Mouse (Mus musculus): ENCODE results near the gene Fbxl19.
"Not testable (repeated sequence)": the region's sequence is repeated elsewhere in the genome, so short reads cannot be mapped to it uniquely, and the experiment has no call there.

Gene Fbxl19

DNA sequence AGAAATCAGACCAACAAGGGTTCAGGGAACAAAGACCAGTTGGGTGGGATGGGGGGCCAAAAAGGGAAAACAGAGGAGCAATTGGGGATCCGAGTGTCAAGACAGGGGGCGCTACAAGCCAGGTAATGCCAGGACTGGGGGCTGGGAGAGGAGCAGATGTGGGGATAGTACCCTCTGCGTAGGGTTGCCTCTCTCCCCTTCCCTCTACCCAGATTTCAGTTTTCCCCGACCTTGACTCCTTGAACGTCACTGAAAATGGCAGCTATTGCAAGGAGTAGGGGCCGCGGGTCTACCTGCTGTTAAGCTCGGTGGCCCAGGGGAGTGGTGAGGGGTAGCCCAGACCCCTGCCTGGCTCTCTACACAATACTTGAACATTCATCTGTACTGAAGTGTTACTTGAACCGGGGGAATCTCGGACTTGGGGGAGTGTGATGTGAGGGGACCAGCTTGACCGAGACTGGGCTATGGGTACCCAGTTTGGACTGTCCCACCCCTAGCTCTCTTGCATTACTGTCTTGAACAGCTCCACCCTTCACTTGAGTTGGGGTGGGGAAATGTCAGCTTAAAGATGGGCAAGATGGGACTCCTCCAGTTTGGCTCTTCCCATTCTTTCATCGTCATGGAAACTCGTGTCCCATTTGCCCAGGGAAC is 24.1 kb downstream of the Fbxl19 start:
- no peak for DNase-seq (ENCODE audit: low read depth, low spot score)

DNA sequence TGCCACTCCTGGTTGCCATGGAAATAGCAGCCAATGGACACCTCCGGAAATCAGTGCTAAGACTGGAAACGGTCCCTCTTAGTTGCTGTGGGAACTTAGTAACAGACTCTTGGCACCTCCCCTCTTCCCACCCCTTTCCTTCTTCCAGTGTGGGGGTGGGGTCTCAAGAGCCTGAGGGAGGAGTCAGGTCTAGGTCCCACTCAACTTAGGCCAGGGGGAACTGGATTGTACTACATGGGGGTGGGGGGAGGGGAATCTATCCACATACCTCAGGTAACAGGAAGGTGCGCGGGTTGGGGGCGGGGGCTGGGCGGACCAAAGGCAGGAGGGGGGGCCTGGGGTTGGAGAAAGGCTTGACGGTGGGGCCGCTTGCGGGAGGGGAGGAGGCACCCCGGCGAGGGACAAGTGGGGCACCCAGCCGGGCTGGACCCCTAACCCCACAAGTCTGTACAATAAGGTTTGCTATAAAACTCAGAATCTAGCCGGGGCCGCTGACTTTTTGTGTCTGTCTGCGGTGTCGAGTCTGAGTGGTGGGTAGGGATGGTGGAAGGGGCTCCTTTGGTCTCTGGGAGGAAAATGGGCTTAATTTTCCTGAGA is 24.8 kb downstream of the Fbxl19 start:
- DNase-seq (ENCODE audit: low read depth, low spot score): peak; percentile 93

GRCm38 (mm10) chr7:127769651-127770038 is 25.3 kb downstream of the Fbxl19 start, which contains the start of gene Orai3:
TSS of gene Orai3 (plus strand) at chr7:127769815.
- DNase-seq (ENCODE audit: low read depth, low spot score): no peak

GRCm38 (mm10) chr7:127770039-127770905 is 25.9 kb downstream of the Fbxl19 start:
- DNase-seq (ENCODE audit: low read depth, low spot score): no peak

GRCm38 (mm10) chr7:127771262-127771661 is 26.9 kb downstream of the Fbxl19 start:
- no peak for DNase-seq (ENCODE audit: low read depth, low spot score)

- DNase-seq (ENCODE audit: low read depth, low spot score): no peak
Observed at GRCm38 (mm10) chr7:127772080-127772479, 27.7 kb downstream of the Fbxl19 start.

DNA sequence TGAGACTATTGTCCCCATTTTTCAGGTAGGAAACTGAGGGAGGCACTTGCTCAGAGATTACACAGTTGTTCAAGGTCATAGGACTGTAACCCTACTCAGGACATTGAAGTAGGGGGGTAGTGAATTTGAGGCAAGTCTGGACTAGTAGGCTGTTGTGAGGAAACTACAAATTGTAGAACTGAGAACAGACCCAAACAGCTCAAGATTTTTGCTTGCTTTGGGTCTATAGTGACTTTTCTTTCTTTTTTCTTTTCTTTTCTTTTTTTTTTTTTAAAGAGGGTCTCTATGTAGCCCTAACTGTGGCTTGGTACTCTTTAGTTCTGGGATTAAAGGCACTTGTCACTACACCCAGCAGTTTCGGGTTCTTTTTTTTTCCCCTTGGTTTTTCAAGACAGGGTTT is 28.2 kb downstream of the Fbxl19 start:
- no peak for DNase-seq (ENCODE audit: low read depth, low spot score)

DNA sequence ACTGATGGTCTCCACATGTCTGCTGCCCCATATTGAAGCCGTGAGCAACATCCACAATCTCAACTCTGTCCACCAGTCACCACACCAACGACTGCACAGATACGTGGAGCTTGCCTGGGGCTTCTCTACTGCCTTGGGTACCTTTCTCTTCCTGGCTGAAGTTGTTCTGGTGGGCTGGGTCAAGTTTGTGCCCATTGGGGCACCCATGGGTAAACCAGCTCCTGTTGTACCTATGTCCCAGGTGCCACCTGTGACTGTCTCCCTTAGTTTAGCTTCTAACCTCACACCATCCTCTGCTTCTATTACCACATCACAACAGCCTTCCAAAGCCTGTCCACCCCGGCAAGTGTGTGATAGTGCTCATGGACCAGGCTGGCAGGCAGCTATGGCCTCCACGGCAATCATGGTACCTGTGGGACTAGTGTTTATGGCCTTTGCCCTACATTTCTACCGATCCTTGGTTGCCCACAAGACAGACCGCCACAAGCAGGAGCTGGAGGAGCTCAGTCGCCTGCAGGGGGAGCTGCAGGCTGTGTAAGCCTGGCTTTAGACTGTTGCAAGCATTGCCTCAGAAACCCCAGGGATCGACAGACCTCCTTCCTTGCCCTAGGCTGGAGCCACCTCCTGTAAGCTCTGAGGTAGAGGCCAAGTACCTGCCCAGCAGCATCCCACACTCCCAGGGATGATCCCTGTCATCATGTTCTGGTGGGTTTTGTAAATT is 29.5 kb downstream of the Fbxl19 start:
- no peak for DNase-seq (ENCODE audit: low read depth, low spot score)

- DNase-seq (ENCODE audit: low read depth, low spot score): not testable (repeated sequence)
Observed at GRCm38 (mm10) chr7:127775837-127776236, 31.5 kb downstream of the Fbxl19 start.

DNA sequence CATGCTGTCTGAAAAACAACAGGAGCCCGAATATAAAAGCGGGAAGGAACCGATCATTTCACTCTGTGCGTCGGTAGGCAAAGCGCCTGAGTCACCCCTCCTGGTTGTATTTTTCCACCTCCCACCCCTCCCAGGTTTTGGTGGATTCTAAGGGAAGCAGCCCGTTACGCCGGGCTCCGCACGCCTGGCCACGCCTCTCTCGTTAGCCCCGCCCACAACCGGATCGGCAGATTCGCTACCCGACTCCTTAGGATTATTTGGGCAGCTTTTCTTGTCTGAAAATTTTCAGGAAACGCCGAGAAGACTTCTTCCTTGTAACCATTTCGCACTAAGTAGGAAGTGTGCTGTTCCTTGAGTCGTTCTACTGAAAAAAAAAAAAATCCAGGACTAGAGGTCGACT is 32.1 kb downstream of the Fbxl19 start, which contains the start of gene Setd1a:
Gene Setd1a, plus strand, starts transcription at position 245 of the 400 bp plus-strand sequence.
- DNase-seq (ENCODE audit: low read depth, low spot score): peak; percentile 78

- DNase-seq (ENCODE audit: low read depth, low spot score): peak; percentile 91
Observed at GRCm38 (mm10) chr7:127776878-127777473, 32.6 kb downstream of the Fbxl19 start.

DNA sequence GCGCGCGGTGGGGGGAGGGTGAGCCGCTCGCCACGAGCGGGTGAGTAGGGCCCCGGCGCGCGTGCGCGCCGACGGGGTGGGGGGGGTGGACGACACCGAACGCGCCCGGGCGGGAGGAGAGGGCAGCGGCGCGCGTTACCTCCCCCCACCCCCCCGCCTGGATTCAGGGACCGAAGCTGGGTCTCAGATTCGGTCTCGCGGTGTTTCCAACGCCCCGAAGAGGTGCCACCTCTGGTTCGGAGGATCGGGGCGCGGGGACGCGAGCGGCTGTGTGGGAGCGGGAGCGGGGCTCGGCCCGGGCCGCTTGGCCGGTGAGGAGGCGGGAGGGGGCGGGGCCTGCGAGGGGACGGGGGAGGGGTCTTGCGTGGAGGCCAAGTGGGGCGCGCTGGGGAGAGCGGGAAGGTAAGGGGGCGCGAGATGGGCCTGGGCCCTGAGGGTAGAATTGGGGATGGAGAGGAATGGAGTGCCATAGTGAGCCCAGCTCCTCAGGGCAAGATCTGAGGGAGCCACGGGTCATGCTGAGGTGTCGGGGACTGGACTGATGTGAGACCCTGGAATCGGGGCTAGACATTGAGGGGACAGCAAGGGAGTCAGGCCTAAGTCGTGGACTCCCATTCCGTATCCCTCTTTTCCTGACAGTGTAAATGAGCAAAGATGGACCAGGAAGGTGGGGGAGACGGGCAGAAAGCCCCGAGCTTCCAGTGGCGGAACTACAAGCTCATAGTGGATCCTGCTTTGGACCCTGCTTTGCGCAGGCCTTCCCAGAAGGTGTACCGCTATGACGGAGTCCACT is 33.3 kb downstream of the Fbxl19 start:
- no peak for DNase-seq (ENCODE audit: low read depth, low spot score)

DNA sequence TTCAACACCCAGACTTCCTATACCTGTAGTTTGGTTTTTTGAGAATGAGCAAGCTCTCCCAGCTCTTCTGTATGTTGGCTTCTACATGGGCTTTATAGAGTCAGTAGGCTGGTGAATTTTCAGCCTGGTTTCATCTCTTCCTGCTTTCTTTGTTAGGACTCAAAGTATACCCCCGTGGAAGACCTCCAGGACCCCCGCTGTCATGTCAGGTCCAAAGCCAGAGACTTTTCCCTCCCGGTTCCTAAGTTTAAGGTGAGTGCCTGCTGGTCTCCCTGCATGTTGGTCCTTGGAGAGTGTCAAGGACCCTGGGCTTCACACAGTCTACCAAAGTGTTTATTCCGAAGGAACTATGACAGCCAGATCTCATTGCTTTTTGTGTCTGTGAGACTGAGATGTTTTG is 34.0 kb downstream of the Fbxl19 start:
- DNase-seq (ENCODE audit: low read depth, low spot score): no peak

DNA sequence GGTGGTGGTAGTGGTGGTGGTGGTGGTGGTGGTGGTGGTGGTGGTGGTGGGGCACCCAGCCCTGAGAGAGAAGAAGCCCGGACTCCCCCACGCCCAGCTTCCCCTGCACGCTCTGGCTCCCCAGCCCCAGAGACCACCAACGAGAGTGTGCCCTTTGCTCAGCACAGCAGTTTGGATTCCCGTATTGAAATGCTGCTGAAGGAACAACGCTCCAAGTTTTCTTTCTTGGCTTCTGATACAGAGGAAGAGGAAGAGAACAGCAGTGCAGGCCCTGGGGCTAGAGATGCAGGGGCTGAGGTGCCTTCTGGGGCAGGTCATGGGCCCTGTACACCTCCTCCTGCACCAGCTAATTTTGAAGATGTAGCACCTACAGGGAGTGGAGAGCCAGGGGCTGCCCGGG is 41.0 kb downstream of the Fbxl19 start, which contains the start of gene Gm49388:
Gene Gm49388, plus strand, starts transcription at position 301 of the 400 bp plus-strand sequence.
- DNase-seq (ENCODE audit: low read depth, low spot score): no peak

- no peak for DNase-seq (ENCODE audit: low read depth, low spot score)
Observed at GRCm38 (mm10) chr7:127797076-127797845, 52.9 kb downstream of the Fbxl19 start.

GRCm38 (mm10) chr7:127798591-127798990 is 54.2 kb downstream of the Fbxl19 start:
- no peak for DNase-seq (ENCODE audit: low read depth, low spot score)

DNA sequence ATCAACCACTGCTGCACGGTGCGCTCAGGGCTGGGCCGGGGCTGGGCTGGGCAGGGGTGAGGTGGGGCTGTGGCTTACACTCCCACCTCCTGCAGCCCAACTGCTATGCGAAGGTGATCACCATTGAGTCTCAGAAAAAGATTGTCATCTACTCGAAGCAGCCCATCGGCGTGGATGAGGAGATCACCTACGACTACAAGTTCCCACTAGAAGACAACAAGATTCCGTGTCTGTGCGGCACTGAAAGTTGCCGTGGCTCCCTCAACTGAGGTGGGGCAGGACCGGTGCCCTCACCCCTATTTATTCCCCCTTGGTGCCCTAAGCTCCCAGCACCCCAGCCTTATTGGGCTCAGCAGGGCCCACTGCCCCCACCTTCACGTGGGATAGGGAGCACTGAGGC is 54.9 kb downstream of the Fbxl19 start:
- DNase-seq (ENCODE audit: low read depth, low spot score): no peak

DNA sequence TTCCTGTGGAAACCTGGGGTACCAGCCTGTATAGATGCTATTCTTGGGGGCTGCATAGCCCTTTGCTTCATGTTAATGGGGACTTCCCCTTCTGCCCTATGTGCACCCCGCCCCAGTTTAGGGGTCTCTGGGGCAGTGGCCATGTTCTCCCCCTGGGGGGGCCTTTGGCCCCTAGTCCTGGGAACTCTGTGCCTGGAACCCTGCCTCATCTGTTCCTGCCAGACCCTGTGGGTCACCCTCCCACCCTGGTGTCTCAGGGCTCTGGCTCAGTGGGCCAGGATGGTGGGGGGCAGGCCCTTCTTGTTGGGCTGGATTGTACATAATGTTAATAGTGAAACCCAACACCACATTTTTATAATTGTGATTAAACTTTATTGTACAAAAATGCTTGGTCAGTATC is 55.4 kb downstream of the Fbxl19 start:
- no peak for DNase-seq (ENCODE audit: low read depth, low spot score)

GRCm38 (mm10) chr7:127800435-127801009 is 56.2 kb downstream of the Fbxl19 start, which contains the start of gene Hsd3b7:
TSS of gene Hsd3b7 (plus strand) at chr7:127800604.
- DNase-seq (ENCODE audit: low read depth, low spot score): no peak

Data from brain, embryonic 18.5 days (tissue).